In genomic region chr2:173659057-173659925, GRCm38 (mm10) we compare ENCODE assay signal across 8 mouse cellular contexts. TPM values are rescaled to one million over a fixed set of nuclear protein-coding genes. Genes with fewer than 3 reads are reported as not detected.
DNase-seq lines count a peak whose midpoint lies in the region; ATAC-seq and TF ChIP-seq lines count a peak whose summit lies in the region.

Gene Rab22a (plus strand): TSS chr2:173659760.

- peak within 1 kb of the TSS; percentile 91 for H3K9ac ChIP-seq in heart, embryonic 15.5 days
- H3K9ac ChIP-seq in liver, embryonic 14.5 days (replicated peaks), result peak within 1 kb of the TSS; percentile 75
- H3K9ac ChIP-seq in neural tube, embryonic 11.5 days (ENCODE audit: low read length), result peak within 1 kb of the TSS; percentile 87
- peak within 1 kb of the TSS; percentile 97 for H3K9ac ChIP-seq in stomach, postnatal 0 days (ENCODE audit: low read length)

- ATAC-seq in heart, embryonic 15.5 days (replicated peaks; ENCODE audit: insufficient number of reproducible peaks, insufficient read depth, low FRiP score, low read depth), result peak; percentile 99
- ATAC-seq in liver, embryonic 14.5 days (ENCODE audit: insufficient read depth), result peak; percentile 90
- peak; percentile 96 for ATAC-seq in neural tube, embryonic 11.5 days (ENCODE audit: insufficient read depth, low FRiP score, low TSS enrichment)
- peak; percentile 98 for ATAC-seq in stomach, postnatal 0 days (ENCODE audit: low FRiP score, low TSS enrichment)

- WGBS in forebrain, embryonic 10.5 days, result under 1% methylated on average over 55 of the region's 55 CpGs
- WGBS in heart, embryonic 15.5 days, result under 1% methylated on average over 53 of the region's 55 CpGs
- WGBS in liver, embryonic 14.5 days (ENCODE audit: insufficient replicate concordance), result under 1% methylated on average over 53 of the region's 55 CpGs
- under 1% methylated on average over 55 of the region's 55 CpGs for WGBS in neural tube, embryonic 11.5 days
- 0% methylated on average over 50 of the region's 55 CpGs for WGBS in stomach, postnatal 0 days

- H3K4me2 ChIP-seq in heart, embryonic 15.5 days, result peak within 1 kb of the TSS; percentile 79
- peak within 1 kb of the TSS; percentile 82 for H3K4me2 ChIP-seq in liver, embryonic 14.5 days (ENCODE audit: low read depth)
- H3K4me2 ChIP-seq in neural tube, embryonic 11.5 days (ENCODE audit: low read depth), result peak within 1 kb of the TSS; percentile 74
- H3K4me2 ChIP-seq in stomach, postnatal 0 days (replicated peaks; ENCODE audit: low read depth), result peak within 1 kb of the TSS; percentile 95

- peaks cover 38% of the 10 kb centered on the region for H3K4me1 ChIP-seq in forebrain, embryonic 10.5 days
- peaks cover 29% of the 10 kb centered on the region for H3K4me1 ChIP-seq in heart, embryonic 15.5 days (replicated peaks)
- peaks cover 26 to 34% of the 10 kb centered on the region in 2 experiments for H3K4me1 ChIP-seq in liver, embryonic 14.5 days (replicated peaks; ENCODE audit: control insufficient read depth in 2 of 2, insufficient read depth in 2 of 2, low read length in 1 of 2)
- peaks cover 6% of the 10 kb centered on the region; the same call in 1 of the 2 replicates for H3K4me1 ChIP-seq in neural tube, embryonic 11.5 days (ENCODE audit: control insufficient read depth, insufficient read depth, low read length)
- 0 out of 2 replicates have a peak, but pooled peaks cover 7% of the 10 kb centered on the region for H3K4me1 ChIP-seq in stomach, postnatal 0 days (replicated peaks; ENCODE audit: control insufficient read depth, insufficient read depth)

- H3K27ac ChIP-seq in forebrain, embryonic 10.5 days, result peak within 1 kb of the TSS; percentile 96
- peak within 1 kb of the TSS; percentile 78 for H3K27ac ChIP-seq in heart, embryonic 15.5 days
- H3K27ac ChIP-seq in liver, embryonic 14.5 days, result peak within 1 kb of the TSS; percentile 70
- H3K27ac ChIP-seq in neural tube, embryonic 11.5 days (ENCODE audit: low read depth, low read length), result no peak within 1 kb of the TSS
- H3K27ac ChIP-seq in stomach, postnatal 0 days (replicated peaks), result peak within 1 kb of the TSS; percentile 89

- peak within 1 kb of the TSS; percentile 97 for H3K4me3 ChIP-seq in forebrain, embryonic 10.5 days
- H3K4me3 ChIP-seq in heart, embryonic 15.5 days, result peak within 1 kb of the TSS; percentile 82
- peak within 1 kb of the TSS; percentile 85 to 86 for H3K4me3 ChIP-seq in liver, embryonic 14.5 days (ENCODE audit: insufficient read depth in 1 of 2, low read depth in 2 of 2, low read length in 2 of 2)
- peak within 1 kb of the TSS; percentile 92 for H3K4me3 ChIP-seq in neural tube, embryonic 11.5 days (ENCODE audit: low read depth, low read length)
- H3K4me3 ChIP-seq in stomach, postnatal 0 days (ENCODE audit: low read depth, low read length), result peak within 1 kb of the TSS; percentile 100

- TF ChIP-seq EP300 in liver, embryonic 14.5 days (IDR thresholded peaks at IDR 0.05; ENCODE audit: low read depth), result no peak
- no peak for TF ChIP-seq EP300 in stomach, postnatal 0 days (optimal IDR thresholded peaks at IDR 0.05)

- peaks cover 36% of the 10 kb centered on the region for H3K36me3 ChIP-seq in forebrain, embryonic 10.5 days (replicated peaks)
- H3K36me3 ChIP-seq in heart, embryonic 15.5 days, result peaks cover 21% of the 10 kb centered on the region; the same call in 1 of the 2 replicates
- H3K36me3 ChIP-seq in liver, embryonic 14.5 days (replicated peaks; ENCODE audit: control insufficient read depth, insufficient read depth, low read depth), result peaks cover 7% of the 10 kb centered on the region; the same call in 1 of the 2 replicates
- H3K36me3 ChIP-seq in neural tube, embryonic 11.5 days (ENCODE audit: control insufficient read depth, insufficient read depth, low read length), result no peaks in the 10 kb centered on the region
- H3K36me3 ChIP-seq in stomach, postnatal 0 days (ENCODE audit: control insufficient read depth, insufficient read depth, low read length), result peaks cover 6% of the 10 kb centered on the region

- no peaks in the 10 kb centered on the region for H3K27me3 ChIP-seq in forebrain, embryonic 10.5 days (ENCODE audit: poor library complexity, severe bottlenecking)
- no peaks in the 10 kb centered on the region for H3K27me3 ChIP-seq in heart, embryonic 15.5 days
- H3K27me3 ChIP-seq in liver, embryonic 14.5 days (ENCODE audit: control insufficient read depth, insufficient read depth, low read length), result no peaks in the 10 kb centered on the region
- no peaks in the 10 kb centered on the region for H3K27me3 ChIP-seq in neural tube, embryonic 11.5 days (ENCODE audit: control insufficient read depth, insufficient read depth, low read length)
- H3K27me3 ChIP-seq in stomach, postnatal 0 days (ENCODE audit: control insufficient read depth, insufficient read depth, low read length), result no peaks in the 10 kb centered on the region

- no peaks in the 10 kb centered on the region for H3K9me3 ChIP-seq in forebrain, embryonic 10.5 days
- no peaks in the 10 kb centered on the region for H3K9me3 ChIP-seq in heart, embryonic 15.5 days (replicated peaks)
- H3K9me3 ChIP-seq in liver, embryonic 14.5 days (ENCODE audit: control insufficient read depth, low read length), result no peaks in the 10 kb centered on the region
- H3K9me3 ChIP-seq in neural tube, embryonic 11.5 days (ENCODE audit: control insufficient read depth, low read length), result no peaks in the 10 kb centered on the region
- H3K9me3 ChIP-seq in stomach, postnatal 0 days (ENCODE audit: control insufficient read depth, low read length), result no peaks in the 10 kb centered on the region

- no peak for TF ChIP-seq CTCF in liver, embryonic 14.5 days (IDR thresholded peaks at IDR 0.05; ENCODE audit: low read depth)
- 0 out of 2 replicates have a peak, but pooled peaks have one; percentile 11 for TF ChIP-seq CTCF in stomach, postnatal 0 days (IDR thresholded peaks at IDR 0.05; ENCODE audit: low read depth)

- peak; percentile 97 for DNase-seq in CD8-positive naive resting alpha-beta T cell, adult 2 months (ENCODE audit: low read depth in 2 of 2, low spot score in 2 of 2)
- peak; percentile 97 for DNase-seq in c-Kit-positive CD71-negative TER-119-negative erythroid progenitor cells, embryonic 14.5 days (ENCODE audit: low read depth)
- DNase-seq in forebrain, embryonic 10.5 days (ENCODE audit: extremely low spot score, low spot score), result peak; percentile 97
- peak; percentile 97 to 98 for DNase-seq in kidney, postnatal 25 days
- DNase-seq in liver, embryonic 14.5 days (ENCODE audit: low read depth in 3 of 3, low spot score in 3 of 3), result peak; percentile 96 to 98 (median 97)
- peak; percentile 100 for DNase-seq in neural tube, embryonic 11.5 days (ENCODE audit: low spot score)
- DNase-seq in stomach, postnatal 0 days (ENCODE audit: low spot score), result peak; percentile 99

RNA-seq across cellular contexts. Expression of gene Rab22a, which starts in this region (rescaled TPM):
- 23.0 and 25.2 TPM in 2 replicates for polyA plus RNA-seq in forebrain, embryonic 10.5 days (2016; fragmentation: Nextera tagmentation; extraction: Ambion mirVana)
- polyA plus RNA-seq in heart, embryonic 15.5 days (2015; fragmentation: Nextera tagmentation; extraction: Ambion mirVana), result 29.7 and 32.5 TPM in 2 replicates
- 2.7 and 3.7 TPM in 2 replicates for polyA plus RNA-seq in liver, embryonic 14.5 days (2012; rRNA removed)
- 13.2 and 15.6 TPM in 2 replicates for polyA plus RNA-seq in liver, embryonic 14.5 days (2014; fragmentation: Nextera tagmentation; extraction: Ambion mirVana)
- 43.6 and 44.1 TPM in 2 replicates for polyA plus RNA-seq in neural tube, embryonic 11.5 days (2014; fragmentation: Nextera tagmentation; extraction: Ambion mirVana)
- 27.1 and 29.7 TPM in 2 replicates for polyA plus RNA-seq in stomach, postnatal 0 days (2015; fragmentation: Nextera tagmentation; extraction: Ambion mirVana)
